Mouse (Mus musculus) embryo, embryonic 10.5 days (tissue): ENCODE data around the gene AU022252.
"Not testable (repeated sequence)": the region's sequence is repeated elsewhere in the genome, so short reads cannot be mapped to it uniquely, and the experiment has no call there.

Source experiments
- DNase-seq: peaks from one replicate; pipeline ENCODE4 v3.0.0-alpha.2; 2015; ENCODE audit warnings: low spot score

AU022252 gene

DNA sequence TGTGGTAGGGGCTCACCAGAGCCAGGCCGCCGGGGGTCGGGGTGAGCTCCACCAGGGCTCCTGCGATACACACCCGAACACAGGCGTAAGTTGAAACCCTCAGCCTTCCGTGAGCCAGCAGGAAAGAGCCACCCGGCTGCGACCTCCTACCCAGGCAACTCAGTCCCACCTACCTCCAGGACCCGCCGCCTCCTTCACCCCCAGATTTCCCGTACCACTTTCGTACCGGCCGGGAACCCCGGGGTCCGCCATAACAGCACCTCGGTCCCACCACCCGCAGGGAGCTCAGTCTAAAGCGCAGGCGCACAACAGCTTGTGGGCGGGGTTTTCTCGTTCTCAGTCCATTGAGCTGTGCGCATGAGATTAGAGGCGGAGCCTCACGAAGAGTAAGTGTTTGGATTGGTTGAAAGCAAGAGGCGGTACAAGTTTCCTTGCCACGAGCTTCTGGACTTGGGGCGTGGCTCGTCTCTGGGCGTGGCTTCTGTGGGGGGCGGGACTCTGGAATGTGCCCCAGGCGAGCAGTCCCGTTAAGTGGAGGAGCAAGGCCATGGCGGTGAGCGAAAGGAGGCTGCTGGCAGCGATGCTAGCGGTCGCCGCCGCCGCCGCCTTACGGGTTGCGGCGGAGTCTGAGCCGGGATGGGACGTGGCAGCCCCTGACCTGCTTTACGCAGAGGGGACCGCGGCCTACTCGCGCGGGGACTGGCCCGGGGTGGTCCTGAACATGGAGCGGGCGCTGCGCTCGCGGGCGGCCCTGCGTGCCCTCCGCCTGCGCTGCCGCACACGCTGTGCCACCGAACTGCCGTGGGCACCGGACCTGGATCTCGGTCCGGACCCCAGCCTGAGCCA is at the start of gene AU022252, which contains the start of gene P3h1:
Gene AU022252 (minus strand): TSS at position 303 of the 846 bp plus-strand sequence.
Gene P3h1 (plus strand): TSS at position 506 of the 846 bp plus-strand sequence.
- DNase-seq, result peak; percentile 100

DNA sequence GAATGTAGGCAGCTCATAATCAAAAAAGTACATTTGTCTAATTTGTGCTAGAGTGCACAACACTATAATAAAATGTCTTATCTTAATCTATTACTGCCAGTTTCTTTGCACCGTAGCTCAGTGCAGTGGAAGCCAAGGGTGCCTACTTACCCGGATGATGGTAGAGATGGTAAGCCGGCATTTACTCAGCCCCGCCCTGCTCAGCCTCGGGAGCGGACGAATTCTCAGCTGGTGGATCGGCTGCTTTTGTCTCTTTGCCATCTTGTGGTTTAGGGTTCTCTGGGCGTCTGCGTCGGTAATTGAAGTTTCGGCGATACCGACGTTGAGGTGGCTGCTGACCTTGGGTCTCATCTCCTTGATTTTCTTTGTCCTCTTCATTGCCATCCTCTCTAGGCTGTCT is 46.3 kb upstream of the AU022252 start:
- not testable (repeated sequence) for DNase-seq

- DNase-seq, result no peak
Observed at GRCm38 (mm10) chr4:119275726-119276125, 43.2 kb upstream of the AU022252 start.

DNA sequence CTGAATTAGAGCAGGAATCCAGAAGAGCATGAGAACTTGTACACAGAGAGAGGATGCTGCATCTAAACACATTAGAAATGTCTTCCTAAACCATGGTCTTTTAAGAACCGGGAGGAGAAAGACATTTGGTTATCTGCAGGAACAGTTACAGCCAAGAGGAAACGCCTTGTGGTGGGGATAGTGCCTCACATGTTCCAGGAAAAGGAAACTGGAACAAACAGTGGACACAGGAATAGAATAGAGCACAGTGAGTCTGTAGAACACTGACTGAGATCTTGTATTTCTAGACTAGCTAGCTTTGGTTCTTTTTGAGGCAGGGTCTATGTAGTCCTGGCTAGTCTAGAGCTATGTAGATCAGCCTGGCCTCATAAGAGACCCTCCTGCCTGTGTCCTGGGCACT is 42.7 kb upstream of the AU022252 start:
- no peak for DNase-seq

- no peak for DNase-seq
Observed at GRCm38 (mm10) chr4:119274627-119275026, 42.1 kb upstream of the AU022252 start.

GRCm38 (mm10) chr4:119266606-119267005 is 34.1 kb upstream of the AU022252 start:
- DNase-seq, result no peak

- DNase-seq, result no peak
Observed at GRCm38 (mm10) chr4:119263459-119263858, 30.9 kb upstream of the AU022252 start.

DNA sequence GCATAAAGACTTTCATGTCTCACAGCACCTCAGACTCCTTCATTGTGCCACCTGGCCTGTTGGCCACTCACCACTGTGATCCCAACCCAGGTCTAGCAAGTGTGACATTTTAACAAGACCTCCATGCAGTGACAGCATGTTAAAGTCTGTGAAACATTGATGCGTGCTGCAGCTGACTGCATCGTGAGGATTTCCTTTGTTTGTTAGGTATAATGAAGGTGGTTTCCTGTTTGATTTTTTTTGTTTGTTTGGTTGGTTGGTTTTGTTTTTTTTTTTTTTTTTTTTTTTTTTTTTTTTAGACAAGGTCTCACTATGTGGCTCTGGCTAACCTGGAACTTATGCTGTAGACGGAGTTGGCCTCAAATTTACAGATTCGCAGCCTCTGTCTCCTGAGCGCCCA is 30.0 kb upstream of the AU022252 start:
- DNase-seq, result no peak

DNA sequence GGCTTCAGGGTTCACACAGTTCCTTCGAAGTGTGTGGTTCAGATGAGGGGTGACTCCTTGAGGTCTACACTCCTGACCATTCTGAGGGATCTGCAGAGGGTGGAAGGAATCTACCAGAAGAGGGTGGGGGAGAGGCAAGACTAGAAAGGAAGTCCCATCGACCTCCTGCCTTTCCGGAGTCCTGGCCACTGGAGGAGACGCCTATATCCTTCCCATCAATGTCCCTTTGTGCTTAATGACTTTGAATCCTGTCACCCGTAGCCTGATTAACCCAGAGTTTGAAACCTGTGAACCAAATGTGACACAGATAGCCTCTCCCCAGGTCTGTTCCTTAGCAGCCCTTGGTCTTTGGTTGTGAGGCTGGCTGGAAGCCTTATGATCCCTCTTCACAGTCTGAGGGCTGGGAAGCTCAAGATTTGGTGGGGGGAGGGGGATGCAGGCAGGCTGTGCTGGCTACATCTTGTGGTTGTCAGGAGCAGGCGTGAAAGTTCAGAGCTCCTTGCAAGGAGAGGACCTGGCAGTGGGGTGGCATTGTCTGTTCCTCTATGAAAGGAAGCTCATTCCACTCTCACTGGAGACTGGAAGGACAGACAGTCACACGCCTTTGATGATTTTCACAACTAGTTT is 28.7 kb upstream of the AU022252 start:
- no peak for DNase-seq

- no peak for DNase-seq
Observed at GRCm38 (mm10) chr4:119259344-119260254, 27.1 kb upstream of the AU022252 start.

DNA sequence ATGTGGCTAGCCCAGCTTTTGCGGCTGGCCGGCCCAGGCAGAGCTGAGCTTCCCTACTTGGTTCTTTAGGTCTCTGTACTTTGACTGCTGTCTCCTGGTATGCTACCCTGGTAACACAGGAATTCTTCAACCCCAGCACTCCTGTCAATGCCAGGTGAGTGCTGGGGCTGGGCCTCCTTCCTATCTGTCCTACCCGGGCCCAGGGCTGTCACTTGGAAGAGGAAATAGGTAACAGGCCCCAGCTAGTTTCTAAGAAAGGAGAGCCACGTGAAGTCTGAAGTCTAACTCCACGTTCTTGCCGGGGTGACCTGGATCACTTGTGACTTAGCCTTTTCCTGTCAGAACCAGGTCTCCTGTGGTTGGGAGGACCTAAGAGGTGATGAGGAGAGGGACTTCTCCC is 24.6 kb upstream of the AU022252 start:
- no peak for DNase-seq

GRCm38 (mm10) chr4:119255351-119255750 is 22.8 kb upstream of the AU022252 start, which contains the start of gene Cldn19:
Gene Cldn19, plus strand, starts transcription at chr4:119255414.
- DNase-seq, result no peak

DNA sequence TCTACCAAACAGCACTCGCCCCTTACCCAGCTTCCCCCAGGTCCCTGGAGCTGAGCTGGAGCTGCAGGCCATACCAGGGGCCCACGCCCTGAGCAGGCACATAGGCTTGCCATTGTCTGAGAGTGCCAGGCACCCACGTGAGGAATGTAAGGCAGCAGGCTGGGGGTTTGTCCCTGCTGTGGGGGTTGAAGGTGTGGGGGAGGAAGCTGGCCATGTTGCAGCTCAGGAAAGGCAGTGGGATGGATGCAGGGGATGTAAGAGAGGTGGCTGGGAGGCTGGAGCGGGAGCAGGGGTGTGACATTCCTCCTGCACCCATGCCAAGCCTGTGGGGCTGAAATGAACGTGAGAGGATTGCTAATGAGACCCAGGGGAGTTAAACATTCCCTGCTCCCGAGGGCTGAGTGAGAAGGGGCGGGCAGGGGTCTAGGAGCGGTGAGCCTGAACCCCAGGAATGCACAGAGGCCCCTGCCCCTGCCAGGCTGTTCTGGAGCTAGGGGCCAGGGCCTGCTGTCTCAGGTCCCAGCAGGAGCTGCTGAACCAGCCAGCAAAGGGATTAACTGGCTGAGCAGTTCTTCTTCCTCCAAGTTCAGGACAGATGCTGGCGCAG is 21.6 kb upstream of the AU022252 start:
- no peak for DNase-seq

GRCm38 (mm10) chr4:119252025-119252808 is 19.7 kb upstream of the AU022252 start:
- no peak for DNase-seq

DNA sequence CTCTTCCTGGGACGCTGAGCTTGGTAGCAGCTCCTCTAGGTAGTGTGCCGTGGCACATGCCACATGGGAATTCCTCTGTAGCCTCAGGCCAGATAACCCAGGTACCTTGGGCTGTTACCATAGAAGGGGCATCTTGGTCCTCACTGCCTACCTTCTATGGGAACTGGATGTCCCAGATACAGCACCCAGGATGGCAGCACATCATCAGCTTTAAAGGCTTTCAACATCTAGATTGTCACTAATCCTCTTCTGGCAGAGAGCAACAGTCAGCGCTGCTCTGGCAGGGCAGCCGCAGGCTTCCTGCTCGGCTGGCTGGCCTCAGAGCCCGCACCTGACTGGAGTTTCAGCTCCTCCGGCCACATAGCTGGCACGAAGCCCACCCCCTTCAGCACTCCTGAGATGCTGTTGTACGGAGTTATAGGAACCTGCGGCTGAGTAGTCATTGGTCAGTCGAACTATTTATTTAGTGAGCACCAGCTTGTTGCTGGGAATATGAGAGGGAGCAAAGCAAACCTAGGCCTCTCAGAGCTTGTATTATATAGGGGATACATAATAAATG is 16.0 kb upstream of the AU022252 start:
- DNase-seq, result no peak

DNA sequence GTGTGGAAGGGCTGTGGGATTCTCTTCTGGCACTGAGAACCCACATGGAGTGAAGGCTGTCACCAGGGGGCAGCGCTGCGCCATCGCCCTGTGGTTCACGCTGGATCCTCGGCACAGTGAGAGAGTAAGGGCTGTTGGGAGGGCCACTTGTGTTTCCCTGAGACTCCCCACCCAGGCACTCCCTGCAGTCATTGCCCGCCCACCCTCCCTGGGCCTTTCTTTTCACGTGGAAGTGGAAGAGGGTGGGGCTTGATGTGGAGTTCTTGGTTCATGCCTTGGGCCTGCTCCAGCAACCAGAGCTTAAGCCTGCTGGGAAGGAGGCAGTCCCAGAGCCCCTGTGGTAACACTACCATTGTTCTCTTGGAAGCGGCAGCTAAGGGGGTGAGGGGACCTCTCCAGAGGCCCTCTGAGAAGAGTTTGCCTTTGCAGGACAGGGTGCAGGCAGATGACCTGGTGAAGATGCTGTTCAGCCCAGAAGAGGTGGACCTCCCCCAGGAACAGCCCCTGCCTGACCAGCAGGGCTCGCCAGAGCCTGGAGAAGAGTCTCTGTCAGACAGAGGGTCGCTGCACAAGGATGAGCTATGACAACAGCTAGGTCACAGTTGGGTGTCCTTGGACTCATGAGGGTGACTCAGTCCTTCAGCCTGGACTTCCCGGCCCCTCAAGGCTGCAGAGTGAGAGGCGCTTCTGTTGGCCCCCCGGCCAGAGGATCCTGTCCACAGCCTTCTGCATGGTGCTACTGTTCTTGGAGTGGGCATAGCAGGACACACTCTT is 15.1 kb upstream of the AU022252 start:
- peak; percentile 77 for DNase-seq

DNA sequence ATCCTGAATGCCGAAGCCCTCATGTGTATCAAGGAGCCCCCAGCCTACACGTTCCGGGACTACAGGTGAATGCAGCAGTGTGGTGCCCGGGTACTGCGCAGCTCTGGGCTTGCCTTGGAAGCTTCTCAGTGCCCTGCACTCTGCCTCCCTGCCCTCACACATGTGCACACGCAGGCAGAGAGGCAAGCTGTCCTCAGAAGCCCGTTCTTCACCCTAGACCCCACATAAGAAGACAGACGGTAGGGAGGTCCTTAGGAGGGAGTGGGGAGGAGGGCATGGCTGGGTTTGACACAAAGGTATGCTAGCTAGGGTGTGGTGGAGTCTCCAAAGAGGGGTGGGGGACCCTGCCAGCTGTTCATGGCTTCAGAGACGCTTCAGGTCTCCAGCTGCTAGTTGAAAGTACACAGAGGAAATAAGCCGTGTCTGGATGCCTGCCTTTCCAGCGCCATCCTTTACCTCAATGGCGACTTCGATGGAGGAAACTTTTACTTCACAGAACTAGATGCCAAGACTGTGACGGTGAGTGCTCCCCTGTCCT is 14.2 kb upstream of the AU022252 start:
- no peak for DNase-seq

DNA sequence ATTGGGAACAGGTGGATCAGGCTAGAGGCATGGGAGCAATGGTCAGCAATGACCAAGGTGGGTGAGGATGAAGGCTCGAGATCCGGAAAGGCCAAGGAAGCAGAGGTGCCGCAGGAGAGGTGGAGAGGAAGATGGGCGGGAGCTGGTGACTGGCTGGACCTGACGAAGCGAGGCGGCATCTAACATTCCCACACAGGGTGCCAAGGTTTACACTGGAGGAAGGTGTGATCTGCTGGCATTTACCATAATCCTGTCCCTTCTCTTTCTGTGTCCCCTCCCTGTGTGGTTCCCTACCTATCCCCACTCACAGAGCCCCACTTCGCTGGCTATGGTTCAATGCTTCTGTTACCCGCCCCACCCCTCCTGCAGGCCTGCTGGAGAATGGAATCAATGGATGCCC is 13.4 kb upstream of the AU022252 start:
- DNase-seq, result no peak

- no peak for DNase-seq
Observed at GRCm38 (mm10) chr4:119245556-119245955, 13.0 kb upstream of the AU022252 start.
